Mouse (Mus musculus) heart, adult 2 months (tissue): ENCODE data around the gene Ccdc12.

Source experiments
- CTCF ChIP-seq: fragments of 200-600 bp; IDR thresholded peaks from 2 replicates; pipeline ENCODE4 v1.8.1; 2022; ENCODE audit warnings: antibody characterized with exemption, mild to moderate bottlenecking, moderate library complexity
- EP300 ChIP-seq: fragments of 200-500 bp; IDR thresholded peaks from 2 replicates; pipeline ENCODE4 v1.6.1; 2011; ENCODE audit warnings: low read depth, low read length, control low read depth; ENCODE audit not compliant: insufficient read depth
- POLR2A ChIP-seq: fragments of 200-500 bp; IDR thresholded peaks from 2 replicates; pipeline ENCODE4 v1.6.1; 2011; ENCODE audit warnings: mild to moderate bottlenecking, low read depth, low read length, control low read depth; ENCODE audit not compliant: insufficient read depth

- TF ChIP-seq POLR2A (no peak), EP300 (no peak), CTCF (no peak)
Observed at GRCm38 (mm10) chr9:110641006-110641405, 15.3 kb upstream of the Ccdc12 start.
